Mouse (Mus musculus): Measurements from ENCODE around the gene Cbarp.
A peak's percentile ranks its signal among the peaks of the same experiment; 100 is the strongest.
"Not testable (repeated sequence)": the region's sequence is repeated elsewhere in the genome, so short reads cannot be mapped to it uniquely, and the experiment has no call there.

Cbarp gene

DNA sequence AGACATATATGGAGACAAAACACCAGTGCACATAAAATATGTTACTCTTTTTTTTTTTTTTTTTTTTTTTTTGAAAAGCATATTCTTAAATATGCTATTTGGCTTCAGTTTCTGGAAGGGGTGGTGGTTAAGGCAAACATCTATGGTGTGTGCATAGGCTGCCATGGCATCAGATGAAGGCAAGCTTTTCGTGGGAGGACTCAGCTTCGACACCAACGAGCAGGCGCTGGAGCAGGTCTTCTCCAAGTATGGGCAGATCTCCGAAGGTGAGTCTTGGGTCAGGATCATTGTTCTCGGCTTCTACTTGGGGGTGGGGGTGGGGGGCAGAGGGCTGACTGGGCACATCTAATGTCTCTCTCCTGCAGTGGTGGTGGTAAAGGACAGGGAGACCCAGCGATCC, 29.0 kb upstream of the Cbarp start:
- DNase-seq, result no peak

DNA sequence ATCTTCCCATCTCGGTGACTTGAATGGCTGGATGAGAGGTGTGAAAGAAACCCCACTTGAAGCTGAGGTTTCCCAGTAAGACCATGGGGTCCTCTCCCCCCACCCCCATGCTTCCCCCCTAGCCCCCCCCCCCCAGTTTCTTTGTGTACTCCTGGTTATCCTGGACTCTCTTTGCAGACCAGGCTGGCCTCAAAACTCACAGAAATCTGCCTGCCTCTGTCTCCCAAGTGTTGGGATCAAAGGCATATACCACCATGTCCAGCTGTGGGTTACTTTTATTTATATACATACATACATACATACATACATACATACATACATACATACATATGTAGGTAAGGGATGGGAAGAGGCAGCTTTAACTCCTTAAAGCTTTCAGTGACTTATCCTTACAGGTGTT, 28.4 kb upstream of the Cbarp start:
- no peak for DNase-seq

DNA sequence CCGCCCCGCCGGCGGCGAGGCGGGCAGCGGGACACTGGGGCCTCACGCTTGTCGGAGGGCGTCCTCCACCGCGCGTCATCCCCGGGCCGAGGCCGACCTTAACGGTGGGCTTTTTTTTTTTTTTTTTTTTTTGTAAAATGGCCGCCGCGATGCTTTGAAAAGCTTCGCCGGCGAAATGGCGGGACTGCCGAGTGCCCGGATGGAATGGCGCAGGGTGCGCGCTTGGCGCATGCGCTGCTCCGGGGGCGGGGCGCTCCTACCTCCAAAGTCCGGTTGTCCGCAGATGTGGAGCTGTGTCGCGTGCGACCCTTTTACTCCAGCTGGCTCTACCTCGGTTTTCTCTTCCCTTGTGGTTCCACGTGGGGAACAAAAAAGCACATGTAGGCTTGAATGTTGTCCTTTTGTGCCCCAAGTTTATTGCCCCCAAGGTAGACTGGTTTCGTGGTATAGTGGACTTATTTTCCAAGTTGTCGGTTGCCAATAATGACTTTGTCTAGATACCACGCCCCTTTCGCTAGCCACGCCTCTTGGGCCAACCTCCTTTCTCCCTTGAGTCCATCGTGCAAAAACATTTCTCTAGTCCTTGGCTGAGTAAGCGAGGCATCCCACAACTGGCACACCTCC, 27.5 kb upstream of the Cbarp start:
- peak; percentile 96 to 97 for DNase-seq

DNA sequence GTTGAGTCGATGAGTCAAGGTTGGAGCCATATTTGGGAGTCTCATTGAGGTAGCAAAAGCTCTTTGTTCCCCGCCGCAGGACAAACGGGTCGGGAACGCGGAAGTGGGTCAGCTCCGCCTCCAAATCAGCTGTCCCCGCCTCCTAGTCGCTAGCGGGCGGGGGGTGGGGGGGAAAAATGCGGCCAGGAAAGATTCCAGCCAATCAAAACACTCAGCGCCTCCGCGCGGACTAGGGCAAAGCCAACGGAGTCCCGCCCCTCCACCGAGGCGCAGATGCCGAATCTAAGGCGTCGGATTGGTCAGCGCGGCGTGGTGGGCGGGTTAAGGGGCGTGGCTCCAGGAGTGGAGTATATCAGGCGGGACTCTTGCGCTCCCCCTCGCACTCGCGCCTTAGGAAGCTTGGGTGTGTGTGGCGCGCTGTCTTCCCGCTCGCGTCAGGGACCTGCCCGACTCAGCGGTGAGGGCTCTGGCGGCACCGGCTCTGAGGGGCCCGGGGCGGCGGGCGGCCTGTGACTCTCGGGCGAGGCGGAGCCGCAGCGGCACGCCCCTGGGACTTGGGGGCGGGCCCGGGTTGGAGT, 26.9 kb upstream of the Cbarp start:
- peak; percentile 98 to 99 for DNase-seq

DNA sequence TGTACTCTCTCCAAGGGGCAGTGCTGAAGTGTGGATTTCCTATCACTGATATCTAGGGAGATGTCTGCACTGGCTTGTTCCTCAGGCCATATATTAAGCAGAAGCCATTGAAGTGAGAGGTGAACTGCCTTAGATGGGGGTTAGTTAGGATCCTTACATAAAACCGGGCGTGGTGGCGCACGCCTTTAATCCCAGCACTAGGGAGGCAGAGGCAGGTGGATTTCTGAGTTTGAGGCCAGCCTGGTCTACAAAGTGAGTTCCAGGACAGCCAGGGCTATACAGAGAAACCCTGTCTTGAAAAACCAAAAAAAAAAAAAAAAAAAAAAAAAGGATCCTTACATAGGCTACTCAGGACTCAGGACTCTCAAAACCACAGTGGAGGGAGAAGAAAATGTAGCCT, 25.5 kb upstream of the Cbarp start:
- DNase-seq, result not testable (repeated sequence)

DNA sequence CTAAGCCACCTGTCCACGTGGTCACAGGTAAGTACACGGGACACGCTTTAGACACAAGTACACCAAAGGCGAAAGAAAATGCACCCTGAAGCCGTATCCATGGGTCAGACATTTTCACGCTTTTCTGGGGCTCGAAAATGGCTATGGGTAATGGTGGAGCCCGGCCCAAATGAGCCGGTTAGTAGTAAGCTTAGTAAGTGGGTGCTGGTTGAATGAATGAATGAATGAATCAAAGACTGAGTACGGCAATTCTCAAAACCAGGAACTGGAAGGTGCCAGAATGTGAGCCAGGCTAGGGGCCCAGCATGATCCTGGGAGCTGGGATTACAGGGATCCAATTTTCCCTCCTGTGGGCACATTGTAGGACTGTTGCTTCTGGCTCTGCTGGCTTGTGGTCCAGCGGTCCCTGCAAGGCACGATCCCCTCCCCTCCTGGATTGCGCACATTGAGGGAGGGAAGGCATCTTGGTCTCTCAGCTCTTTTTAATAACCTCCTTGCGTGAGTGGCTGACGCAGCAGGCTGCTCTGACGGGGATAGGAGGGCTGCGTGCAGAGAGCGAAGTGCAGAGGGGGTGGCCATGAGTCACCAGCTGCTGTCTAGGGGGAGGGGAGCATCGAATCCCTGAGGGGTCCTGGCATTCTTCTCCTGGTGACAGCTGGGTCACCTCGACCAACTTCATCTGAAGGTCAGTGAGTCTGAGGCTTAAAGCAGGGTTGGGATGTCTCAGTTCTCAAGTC, 24.9 kb upstream of the Cbarp start, which contains the start of gene Cirbp:
Gene Cirbp, plus strand, starts transcription at position 594 of the 737 bp plus-strand sequence.
- peak in 1 of 2 experiments; percentile 56 for DNase-seq

DNA sequence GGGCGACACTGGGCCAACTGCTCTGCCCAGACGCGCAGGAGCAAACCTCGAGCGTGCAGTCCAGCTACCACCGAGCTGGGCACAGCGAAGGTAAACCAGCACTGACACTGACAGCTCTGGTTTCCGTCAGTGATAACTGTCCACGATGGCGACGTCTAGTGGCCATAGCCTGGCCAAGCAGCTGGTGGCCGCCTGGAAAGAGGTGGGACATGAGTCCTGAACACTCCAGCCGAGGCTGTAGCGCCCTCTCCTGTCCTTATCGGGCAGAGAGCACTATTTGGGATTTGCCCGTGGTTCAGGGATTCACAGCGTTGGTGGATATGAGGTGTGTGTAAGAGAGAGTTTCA, 24.3 kb upstream of the Cbarp start:
- peak; percentile 96 to 98 for DNase-seq

DNA sequence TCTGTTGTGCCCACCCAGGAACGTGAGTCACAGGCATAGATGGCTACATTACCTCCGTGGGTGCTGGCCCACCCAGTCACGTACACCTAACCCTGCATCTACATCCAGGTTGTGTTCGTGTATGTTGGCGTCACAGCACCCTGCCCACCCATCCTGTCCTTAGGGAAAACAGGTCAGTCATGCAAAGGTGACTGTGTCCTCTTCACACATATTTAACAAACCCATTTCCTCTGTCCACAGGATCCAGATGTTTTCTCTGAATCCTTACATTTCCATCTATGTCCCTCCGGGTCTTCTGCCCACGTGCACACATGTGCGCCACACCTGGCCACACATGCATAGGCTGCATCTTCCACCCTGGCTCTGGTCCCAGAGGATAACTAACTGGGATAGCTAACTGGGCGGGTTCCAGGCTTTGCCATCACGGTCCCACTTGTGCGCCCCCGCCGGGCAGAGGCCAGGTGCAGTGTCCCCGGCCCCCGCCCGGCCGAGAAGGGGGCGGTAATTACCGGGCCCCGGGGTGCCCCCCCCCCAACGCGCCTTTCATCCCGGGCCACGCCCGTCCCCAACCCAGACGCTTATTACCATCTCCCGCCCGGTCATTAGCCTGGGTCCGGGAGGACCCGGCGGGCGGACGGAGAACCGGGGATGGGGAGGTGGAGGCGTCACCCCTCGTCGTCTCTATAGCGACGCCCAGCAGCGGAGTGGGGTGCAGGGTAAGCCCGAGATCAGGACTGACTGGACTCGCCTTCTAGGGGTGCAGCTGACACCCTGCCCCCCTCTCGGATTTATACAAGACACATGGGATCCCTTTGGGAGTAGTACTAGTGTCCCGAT, 23.7 kb upstream of the Cbarp start:
- DNase-seq, result peak in 1 of 2 experiments; percentile 35

DNA sequence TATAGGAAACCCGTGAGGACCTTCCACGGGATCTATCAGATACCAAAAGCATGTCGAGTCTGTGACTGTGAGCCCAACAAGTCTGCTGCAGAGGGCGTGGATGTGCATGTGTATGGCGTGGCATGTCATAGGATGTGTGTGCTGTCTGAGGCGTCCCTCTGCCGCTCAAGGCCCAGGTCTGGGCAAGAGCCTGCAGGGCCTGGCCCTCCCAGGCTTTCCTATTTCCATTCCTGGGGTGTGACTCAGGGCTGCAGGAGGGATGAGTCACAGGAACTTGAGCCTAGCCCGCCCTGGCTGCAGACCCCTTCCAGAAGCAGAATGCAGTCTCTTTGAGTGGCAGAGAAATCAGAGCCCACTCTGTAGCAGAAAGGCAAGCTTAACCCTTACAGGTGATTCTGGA, 23.1 kb upstream of the Cbarp start:
- peak; percentile 54 to 70 for DNase-seq

DNA sequence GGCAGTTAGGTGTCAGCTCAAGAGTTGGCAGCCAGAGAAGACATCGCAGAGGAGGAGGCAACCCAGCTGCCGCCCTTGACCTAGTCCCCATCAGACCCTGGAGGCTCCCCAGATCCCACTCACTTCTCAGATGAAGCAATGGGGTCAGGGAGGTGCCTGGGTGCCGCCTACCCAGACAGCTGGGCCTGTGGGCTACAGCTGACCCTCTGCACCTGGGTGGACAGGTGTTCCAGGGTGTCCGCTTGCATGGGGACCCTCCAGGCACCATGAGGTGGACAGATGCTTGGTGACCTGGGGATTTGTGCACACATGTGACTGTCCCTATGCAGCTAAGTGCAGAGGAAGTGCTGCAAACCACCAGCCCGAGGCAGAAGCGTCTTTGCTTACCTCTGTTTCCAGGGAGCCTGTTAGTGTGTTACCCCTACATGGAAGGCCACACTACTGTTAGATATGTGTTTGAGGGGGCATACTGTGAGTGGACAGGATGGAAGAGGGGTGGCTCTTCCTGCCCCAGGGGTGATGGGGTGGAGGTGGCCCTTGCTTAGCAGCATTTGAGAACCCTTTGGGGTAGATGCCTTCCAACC, 22.2 kb upstream of the Cbarp start:
- no peak for DNase-seq

DNA sequence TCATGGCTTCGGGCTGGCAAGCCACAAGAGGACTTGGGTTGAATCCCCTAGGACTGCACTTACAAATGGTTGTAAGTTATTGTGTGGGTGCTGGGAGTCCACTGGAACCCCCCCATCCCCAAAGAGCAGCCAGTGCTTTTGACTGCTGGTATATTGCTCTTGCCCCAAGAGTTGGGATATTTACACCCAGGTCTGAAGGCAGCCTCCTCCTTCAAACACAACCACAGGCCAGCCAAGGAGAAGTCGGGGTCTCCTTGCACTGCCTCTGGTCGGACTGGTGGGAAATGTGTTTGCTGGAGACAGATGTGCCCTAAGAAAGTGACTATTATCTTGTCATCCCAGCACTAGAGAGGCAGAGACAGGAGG, 21.6 kb upstream of the Cbarp start:
- no peak for DNase-seq

DNA sequence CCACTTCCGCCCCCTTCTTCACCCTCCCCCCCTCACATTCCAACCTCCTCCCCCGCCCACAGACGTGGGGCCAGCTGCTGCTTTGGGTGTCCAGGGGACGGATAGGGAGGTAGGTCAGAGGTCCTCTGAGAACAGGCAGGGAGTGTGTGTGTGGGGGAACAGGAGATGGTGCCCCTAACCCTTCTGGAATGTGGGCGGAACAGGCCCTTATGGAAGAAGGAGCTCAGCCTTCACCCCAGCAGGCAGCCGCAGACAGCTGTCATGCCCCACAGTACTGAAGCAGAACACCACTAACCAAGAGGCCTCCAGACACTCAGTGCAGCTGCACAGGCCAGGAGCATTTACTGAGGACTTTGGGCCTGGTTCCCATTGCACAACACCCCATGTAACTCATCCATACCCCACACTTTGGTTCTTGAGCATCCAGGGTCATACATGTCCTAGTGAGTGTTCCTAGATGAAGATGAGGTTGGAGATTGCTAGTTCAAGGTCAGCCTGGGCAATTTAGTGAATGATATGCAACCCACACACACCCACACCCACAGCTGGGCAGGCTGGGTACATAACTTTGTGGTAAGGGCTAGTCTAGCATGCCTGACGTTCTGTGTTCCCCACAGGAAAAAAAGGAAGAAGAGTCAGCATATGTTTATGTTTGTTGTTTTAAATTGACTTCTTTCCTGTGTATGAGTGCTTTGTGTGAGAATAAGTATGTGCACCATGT, 21.0 kb upstream of the Cbarp start:
- peak; percentile 69 to 90 for DNase-seq

DNA sequence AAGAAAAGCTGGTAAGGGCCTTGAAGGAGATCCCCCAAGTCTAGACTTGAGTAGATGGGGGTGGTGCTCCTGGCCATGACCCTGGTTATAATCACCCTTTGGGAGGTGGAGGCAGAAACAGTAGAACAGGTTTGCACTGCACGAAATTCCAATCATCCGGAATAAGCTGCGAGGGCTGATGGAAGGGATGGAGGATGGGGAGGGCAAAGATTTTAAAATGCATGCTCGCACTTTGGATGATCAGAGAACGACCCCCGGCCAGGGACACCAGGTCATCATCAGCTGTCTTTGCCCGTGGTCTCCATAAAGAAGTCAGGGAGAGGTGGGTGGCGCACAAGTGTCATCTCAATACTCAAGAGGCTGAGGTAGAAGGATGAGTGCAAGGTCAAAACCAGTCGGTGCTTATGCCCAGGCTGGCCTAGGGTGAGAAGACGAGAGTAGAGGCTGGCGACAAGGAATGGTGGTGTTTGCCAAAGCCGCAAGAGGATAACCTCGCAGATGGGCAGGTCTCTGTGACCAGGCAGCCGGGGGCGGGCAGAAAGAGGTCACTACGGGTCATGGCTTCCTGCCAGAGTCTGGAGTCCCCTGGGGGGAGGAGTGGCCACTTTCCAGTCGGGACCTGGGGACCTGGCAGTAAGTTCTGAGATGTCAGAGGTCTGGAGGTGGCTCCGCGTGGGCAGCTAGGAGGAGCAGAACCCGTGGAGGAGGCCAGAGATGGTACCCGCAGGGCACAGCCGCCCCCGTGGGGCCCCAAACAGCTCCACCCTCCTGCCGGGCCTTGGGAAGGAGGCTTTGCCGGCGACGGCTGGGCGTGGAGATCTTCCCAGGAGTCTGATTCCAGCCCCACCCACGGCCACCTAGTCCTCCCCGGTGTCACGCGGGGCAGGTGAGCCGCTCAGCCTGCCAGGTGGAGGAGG, 20.1 kb upstream of the Cbarp start:
- DNase-seq, result peak; percentile 93 to 94

DNA sequence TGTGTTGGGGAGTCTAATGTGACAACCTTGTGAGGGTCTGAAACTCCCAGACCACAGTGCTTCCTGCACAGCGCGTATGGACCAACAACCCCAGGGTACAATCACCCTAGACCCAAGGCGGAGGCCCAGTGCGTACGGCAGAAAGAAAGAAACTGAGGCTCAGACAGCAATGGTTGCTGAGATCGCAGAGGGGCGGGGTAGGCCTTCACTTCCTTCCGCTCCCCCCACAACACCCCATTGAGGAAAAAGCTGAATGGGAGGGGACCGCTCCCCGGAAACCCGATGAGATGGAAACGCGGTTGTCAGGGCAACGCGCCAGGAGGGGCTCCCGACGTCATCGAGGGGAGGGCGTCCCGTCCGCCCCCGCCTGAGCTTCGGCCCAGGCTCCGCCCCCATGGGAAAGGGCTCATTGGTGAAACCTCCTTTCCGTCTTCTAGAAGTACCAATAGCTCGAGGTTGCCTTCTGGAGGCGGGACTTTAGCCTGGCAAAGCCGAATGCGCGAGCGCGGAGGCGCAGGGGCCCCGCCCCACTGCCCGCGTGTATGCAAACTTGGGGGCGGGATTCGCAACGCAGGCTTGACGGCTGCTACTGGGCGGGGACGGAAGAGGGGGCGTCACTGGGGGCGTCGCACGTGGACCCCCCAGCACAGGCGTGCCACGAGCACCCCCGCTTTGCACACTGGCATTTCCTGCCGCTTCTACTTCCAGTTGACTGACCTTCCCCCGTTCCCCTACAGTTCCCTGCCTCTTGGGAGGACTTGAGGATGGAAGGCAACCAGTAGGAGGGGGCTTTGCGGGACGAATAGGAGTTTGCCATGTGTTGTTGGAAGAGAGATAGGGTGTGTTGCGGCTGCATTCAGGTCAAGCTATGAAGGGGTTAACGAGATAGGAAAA, 19.2 kb upstream of the Cbarp start:
- peak; percentile 99 for DNase-seq

DNA sequence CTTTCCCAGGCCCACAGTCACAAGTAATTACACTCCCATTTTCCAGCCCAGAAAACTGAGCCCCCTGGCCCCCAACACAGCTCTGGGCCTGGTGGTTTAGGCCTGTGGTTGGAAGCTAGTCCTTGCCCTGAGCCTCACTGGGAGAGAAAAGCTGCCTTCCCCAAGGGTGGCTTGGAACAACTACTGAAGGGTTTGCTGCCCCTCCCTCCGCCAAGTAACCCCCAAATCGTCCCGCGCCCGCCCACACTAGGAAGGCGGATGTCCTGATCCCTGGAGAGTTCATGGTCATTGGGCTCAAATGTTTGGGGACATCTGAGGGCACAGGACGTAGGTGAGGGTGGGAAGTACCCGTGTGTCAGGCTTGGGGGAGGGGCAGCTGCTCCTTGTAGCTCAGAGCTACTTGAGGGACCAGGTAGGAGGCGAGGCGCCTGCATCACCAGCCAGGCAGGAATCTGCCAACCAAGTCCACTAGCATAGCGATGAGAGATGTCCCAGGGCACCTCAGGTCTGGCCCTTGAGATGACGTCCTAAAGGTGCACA, 18.5 kb upstream of the Cbarp start:
- DNase-seq, result peak; percentile 73 to 82

DNA sequence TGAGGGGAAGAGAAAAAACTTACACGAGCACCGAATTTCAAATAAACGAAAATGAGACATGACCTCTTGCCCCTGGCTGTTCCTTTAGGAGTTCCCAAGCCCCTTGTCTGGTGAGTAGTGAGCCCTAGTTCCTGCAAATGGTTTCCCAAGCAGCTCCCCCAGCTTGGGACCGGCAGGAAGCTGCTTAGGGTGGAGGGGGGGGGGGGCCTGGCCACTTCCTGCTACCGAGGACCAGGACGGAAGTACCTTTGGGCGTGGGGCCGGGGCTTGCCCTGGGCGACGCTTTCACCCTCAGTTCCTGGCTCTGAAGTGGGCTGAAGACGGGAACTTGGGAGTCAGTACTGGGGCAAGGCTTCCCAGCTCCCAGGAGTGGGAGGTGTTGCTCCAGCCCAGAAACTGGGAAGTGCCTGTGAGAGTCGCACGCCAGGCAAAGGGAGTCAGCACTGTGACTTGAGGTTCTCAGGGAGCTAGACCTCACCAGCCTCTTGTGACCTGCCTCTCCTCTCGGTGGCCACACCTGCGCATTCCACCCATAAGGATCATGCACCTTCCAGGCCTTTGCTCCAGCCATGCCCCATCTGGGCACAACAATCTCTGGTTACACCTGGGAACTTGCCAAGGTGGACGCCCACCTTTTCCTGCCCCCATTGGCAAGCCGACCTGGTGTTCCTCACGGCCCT, 17.8 kb upstream of the Cbarp start:
- DNase-seq, result peak; percentile 89 to 93

DNA sequence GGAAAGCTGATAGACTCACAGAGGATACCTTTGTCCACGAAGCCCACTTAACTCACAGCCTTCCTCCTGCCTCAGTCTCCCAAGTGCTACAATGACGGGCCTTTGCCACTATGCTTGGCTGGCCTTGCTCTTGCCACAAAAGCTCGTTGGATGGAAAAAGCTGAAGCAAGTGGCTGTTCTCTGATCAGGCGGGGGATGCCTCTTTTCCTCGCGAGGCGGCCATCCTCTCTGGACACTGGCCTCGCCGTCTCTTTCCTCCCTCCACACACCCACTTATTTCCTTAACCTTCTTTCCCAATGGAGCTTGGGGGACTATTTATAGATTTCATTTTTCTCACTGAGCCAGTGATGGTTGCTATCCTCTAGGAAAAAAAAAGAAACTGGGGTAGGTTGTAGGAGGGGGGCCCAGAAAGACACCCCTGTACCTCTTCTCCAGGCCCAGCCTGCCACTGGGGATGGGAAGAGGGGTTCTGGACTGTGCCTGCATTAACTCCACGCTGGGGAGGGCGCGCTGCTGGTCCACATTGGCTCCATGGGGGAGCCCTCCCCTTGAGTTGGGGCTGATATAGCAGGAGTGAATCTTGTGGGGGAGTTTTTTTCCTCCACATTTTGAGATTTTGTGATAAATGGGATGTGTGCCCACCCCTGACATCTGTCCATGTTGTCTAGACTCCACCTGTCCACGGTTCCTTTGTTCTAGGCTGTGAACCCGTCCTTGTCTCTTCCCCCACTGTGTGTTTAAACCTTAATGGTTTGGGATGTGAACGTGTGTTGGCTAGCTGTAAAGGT, 16.7 kb upstream of the Cbarp start:
- DNase-seq, result no peak

DNA sequence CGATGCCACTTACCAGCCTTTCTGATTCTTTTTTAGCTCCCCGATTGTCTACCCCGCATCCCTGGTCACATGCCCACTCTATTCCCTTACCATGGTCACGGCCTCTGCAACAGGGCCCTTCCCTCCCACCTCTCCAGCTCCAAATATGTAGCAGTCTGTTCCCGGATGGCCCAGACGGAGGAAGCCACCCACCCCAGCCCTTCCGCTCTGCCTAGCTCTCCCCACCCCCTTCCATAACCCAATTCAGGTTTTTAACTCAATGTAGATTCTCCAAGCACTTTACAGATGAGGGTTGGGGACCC, 16.1 kb upstream of the Cbarp start:
- DNase-seq, result peak; percentile 60 to 74
